Mouse (Mus musculus) right cerebral cortex, postnatal 14 days (tissue): ENCODE measurements around the gene Hspb1.

Source experiments
- DNase-seq: peaks from one replicate; pipeline ENCODE4 v3.0.0; 2022

The Hspb1 gene

GRCm38 (mm10) chr5:135914156-135914555 lies 26.4 kb downstream of the Hspb1 start:
- DNase-seq, result no peak

GRCm38 (mm10) chr5:135916051-135916565 lies 28.4 kb downstream of the Hspb1 start:
- DNase-seq, result no peak

- no peak for DNase-seq
Measured at GRCm38 (mm10) chr5:135916601-135917000, 28.9 kb downstream of the Hspb1 start.

- no peak for DNase-seq
Measured at GRCm38 (mm10) chr5:135917327-135918058, 29.8 kb downstream of the Hspb1 start.

- DNase-seq, result no peak
Measured at GRCm38 (mm10) chr5:135918059-135918437, 30.3 kb downstream of the Hspb1 start.

GRCm38 (mm10) chr5:135918593-135918992 lies 30.9 kb downstream of the Hspb1 start:
- DNase-seq, result no peak

- no peak for DNase-seq
Measured at GRCm38 (mm10) chr5:135919902-135920301, 32.2 kb downstream of the Hspb1 start.

GRCm38 (mm10) chr5:135923901-135924300 lies 36.2 kb downstream of the Hspb1 start:
- DNase-seq, result no peak

- DNase-seq, result no peak
Measured at GRCm38 (mm10) chr5:135929685-135930424, 42.1 kb downstream of the Hspb1 start.

- peak; percentile 44 for DNase-seq
Measured at GRCm38 (mm10) chr5:135931526-135931925, 43.8 kb downstream of the Hspb1 start.

GRCm38 (mm10) chr5:135932359-135932758 lies 44.6 kb downstream of the Hspb1 start:
- DNase-seq, result no peak

- DNase-seq, result no peak
Measured at GRCm38 (mm10) chr5:135933222-135933899, 45.6 kb downstream of the Hspb1 start.

- peak; percentile 81 for DNase-seq
Measured at GRCm38 (mm10) chr5:135933900-135934441, 46.3 kb downstream of the Hspb1 start.

- DNase-seq, result peak; percentile 96
Measured at GRCm38 (mm10) chr5:135934481-135935175, 46.9 kb downstream of the Hspb1 start, which contains the start of gene Ywhag. Gene Ywhag, minus strand, starts transcription at chr5:135934616.

GRCm38 (mm10) chr5:135935176-135935523 lies 47.4 kb downstream of the Hspb1 start:
- no peak for DNase-seq

GRCm38 (mm10) chr5:135935641-135936190 lies 48.0 kb downstream of the Hspb1 start:
- no peak for DNase-seq
